Mouse (Mus musculus) liver, embryonic 14.5 days (tissue): ENCODE data around the gene Pigk.
"Not testable (repeated sequence)": the region's sequence is repeated elsewhere in the genome, so short reads cannot be mapped to it uniquely, and the experiment has no call there.

Experiments used
- CTCF ChIP-seq: IDR thresholded peaks from 2 replicates; pipeline ENCODE4 v1.5.1; 2016; ENCODE audit warnings: antibody characterized with exemption, low read depth, control low read depth
- EP300 ChIP-seq: IDR thresholded peaks from 2 replicates; pipeline ENCODE4 v1.6.1; 2016; ENCODE audit warnings: antibody characterized with exemption, low read depth

GRCm38 (mm10) chr3:152784353-152784752 is 70.5 kb downstream of the Pigk start:
- TF ChIP-seq CTCF, EP300: not testable (repeated sequence)
